Mouse (Mus musculus) testis, postnatal 14 days (tissue): ENCODE measurements at regions not wholly inside any gene's neighbourhood (a gene's known extent, or its start where the extent isn't known, plus 50 kb on each side); places are given as distances from the start of the nearest gene placed in this dataset.

Experiments
- DNase-seq: peaks from one replicate; pipeline ENCODE4 v3.0.0; 2021; ENCODE audit warnings: low spot score

DNA sequence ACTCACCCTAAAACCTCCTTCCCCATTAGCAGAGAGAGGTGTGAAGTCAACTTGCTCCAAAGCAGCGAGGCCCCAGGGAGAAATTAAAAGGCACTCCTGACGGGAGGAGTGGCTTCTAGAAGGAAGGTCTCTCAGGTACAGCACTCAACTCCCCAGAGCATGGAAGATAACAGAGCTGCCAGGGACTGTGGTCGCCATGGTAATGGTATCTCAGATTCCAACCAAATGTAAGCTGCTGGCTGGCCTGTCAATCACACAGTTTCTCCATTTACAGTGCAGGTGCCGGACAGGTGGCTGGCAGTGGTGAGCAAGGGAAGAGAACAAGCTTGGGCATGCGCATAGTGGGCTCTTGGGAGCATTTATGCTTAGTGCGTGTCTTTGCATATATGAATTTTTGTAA is 213.5 kb upstream of the Bcor start:
- no peak for DNase-seq

DNA sequence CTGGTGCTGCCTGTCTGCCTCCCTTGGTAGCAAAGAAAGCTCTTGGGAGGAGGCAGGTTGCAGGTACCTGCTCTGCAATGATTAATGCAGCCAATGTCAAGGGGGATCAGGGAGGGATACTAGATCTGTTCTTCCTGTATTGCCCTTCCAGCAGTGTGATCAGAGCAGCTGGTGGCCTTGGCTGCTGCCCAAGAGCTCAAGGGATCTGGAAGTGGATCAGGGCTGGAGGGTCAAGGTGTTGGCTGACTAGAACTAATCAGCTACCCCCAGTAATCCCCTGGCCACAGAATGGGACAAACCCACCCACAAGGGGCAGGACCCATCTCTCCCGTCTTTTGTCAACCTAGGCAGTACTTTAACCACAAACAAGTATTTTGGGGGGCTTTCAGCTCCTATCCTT is 211.8 kb upstream of the Atp6ap2 start:
- no peak for DNase-seq

GRCm38 (mm10) chrX:12376238-12376980 is 211.2 kb upstream of the Atp6ap2 start:
- DNase-seq, result no peak

GRCm38 (mm10) chrX:12377441-12377840 is 210.2 kb upstream of the Atp6ap2 start:
- no peak for DNase-seq

- no peak for DNase-seq
Measured at GRCm38 (mm10) chrX:12392145-12392825, 195.3 kb upstream of the Atp6ap2 start.

DNA sequence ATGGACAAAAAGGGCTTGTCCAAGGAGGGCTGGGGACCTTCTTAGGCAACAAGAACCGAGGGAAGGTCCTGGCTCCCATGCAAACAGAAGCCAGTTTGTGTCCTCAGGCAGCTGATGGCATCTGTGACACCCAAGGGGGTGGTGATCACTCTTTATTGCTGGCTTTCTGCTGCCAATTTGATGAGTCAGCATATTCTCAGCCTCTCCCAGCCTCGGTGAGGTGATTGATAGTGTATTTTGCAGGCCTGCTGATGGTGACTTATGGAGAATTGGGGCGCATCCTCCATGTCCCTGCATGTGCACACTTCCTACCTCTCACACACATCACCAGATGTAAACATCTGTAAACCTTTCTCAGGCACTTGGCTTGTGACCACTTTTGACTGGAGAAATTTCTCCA is 178.3 kb upstream of the Atp6ap2 start:
- no peak for DNase-seq

DNA sequence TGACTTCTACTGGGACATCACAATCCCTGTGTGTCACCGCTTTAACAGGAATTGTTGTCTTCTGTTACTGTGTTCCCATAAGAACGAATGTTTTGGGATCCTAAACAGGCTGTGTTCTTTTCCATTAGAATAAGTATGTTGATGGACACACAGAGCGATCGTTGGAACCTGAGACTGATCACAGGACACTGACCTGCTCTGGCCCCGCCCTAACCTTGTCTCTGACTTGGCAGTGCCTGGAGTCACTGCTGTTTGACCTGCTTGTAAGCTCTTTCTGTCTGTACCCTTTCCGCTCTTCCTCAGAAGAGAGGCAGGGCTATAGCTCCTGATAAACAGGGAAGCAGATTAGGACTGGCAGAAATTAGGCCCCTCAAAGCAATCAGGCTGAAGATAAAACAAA is 162.0 kb upstream of the Atp6ap2 start:
- DNase-seq, result no peak

DNA sequence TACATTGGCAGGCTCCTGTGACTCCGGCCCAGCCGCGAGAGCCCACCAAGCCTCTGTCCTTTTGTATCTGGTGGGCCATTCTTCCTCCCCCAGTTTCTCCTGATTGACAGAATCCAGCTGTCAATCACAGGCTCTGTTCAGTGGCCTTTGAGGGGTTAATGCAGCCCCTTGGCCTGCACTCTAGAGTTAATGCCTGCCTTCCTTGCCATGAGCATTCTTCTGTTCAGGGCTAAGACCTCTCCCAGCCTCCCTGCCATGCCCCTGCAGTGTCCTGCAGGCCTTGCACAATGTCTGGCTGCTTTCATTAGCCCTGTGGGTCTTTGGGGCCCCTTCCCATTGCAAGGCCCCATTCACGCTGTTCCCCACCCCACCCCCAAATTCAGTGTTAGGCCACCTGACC is 160.9 kb upstream of the Atp6ap2 start:
- DNase-seq, result no peak

GRCm38 (mm10) chrX:12432289-12432688 is 155.3 kb upstream of the Atp6ap2 start:
- no peak for DNase-seq

DNA sequence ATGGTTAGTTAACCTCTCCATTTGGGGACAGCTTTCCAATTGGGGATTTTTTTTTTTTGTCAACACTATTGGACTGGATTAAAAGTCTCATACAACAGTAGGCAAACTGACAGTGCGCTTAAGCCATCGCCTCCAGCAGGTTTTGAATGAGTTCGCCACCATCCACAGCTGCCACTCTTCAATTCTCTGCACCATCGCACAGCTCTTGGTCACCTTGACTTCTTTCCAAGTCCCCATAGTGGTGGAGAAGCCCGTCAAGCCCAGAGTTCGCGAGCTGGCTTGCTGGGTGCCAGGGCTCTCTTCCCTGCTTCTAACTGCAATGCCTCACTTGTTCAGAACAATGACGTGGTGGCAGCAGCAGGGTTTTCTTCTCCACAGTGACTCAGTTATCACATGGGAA is 151.9 kb upstream of the Atp6ap2 start:
- no peak for DNase-seq

DNA sequence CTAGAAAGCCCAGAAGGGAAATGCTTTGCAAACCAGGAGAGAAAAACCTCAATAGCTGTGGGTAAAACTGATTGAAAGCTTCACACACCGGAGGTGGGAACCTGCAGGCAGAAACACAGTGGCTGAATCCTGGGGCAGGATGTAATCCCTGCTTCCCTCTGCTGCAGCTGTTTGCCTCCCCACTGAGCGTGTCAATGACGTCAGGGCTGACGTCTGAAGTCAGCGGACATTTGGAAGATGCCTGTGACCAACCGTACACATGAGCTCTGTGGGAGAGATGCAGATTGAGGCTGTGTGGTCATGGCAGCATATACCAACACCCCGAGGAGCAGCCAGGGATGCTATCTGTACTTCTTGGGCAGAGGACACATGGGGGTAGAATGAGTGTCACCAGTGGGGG is 151.5 kb upstream of the Atp6ap2 start:
- DNase-seq, result no peak

DNA sequence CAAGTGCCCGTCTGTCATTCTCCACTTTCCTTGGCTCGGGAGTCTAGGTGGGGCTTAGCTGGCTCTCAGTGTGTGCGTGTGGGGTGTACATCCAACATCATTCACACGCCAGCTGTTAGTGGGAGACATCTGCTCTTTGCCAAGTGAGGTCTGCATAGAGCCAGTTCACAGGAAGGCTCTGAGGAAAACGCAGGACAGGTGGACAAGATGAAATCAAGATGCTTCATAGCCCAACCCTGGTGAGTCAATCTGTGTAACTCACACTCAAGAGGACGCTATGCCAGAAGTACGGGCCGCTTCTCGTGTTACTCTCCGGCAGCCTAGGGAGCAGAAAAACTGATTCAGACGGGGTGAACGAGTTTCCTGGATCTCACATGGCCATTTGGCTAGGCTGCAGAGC is 148.2 kb upstream of the Atp6ap2 start:
- no peak for DNase-seq

GRCm38 (mm10) chrX:12443794-12444193 is 143.8 kb upstream of the Atp6ap2 start:
- no peak for DNase-seq

DNA sequence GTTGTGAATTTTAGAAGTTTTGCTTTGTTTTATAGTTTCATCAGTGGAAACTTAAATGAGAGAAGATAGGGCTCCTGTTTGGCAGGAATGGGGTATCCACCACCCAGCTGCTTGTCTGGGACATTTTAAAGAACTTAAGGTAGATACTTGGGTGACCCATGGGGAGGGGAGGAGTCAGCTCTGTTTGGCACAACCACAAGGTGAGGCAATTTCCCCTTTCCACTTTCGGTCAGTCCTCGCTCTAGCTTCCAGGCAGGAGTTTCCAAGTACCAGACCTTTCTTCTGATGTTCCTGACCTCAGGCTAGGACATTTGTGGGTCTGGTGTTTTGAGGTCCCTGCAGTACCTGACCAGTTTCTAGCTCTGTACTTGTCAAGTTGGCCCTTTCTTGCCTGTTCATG is 142.5 kb upstream of the Atp6ap2 start:
- DNase-seq, result no peak

DNA sequence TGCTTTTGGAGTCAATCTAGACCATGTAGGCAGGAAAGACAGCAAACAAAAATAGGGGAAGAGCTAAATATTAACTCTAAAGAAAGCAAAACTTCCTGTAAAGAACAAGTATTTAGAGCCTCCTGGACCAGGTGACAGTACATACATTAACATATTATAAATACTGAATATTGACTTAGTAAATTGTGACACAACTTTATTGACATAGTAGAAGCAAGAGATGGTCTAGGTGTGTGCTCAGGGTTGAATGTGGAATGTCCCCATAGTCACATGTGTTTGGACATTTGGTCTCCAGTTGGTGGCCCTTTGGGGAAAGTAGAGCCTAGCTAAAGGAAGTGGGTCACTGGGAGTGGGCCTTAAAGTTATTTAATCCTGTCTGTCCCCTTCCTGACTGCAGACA is 139.6 kb upstream of the Atp6ap2 start:
- DNase-seq, result no peak

DNA sequence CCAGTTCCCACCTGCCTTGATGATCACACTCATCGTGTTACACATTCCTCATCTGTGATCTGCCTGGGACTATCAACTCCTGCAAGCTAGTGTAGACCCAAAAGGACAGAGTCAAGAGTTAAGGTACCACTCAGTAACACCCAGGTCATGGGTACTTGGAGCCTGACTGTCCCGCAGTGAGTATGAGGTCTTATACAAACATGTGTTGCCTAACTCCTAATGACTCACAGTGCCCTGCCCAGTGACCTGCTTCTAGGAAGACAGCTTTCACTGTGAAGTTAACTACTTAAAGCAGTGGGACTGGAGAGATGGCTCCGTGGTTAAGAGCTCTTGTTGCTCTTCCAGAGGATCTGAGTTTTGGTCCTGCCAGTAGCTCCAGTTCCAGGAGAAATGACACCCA is 137.9 kb upstream of the Atp6ap2 start:
- DNase-seq, result no peak

- DNase-seq, result no peak
Measured at GRCm38 (mm10) chrX:12452979-12453769, 134.4 kb upstream of the Atp6ap2 start.

DNA sequence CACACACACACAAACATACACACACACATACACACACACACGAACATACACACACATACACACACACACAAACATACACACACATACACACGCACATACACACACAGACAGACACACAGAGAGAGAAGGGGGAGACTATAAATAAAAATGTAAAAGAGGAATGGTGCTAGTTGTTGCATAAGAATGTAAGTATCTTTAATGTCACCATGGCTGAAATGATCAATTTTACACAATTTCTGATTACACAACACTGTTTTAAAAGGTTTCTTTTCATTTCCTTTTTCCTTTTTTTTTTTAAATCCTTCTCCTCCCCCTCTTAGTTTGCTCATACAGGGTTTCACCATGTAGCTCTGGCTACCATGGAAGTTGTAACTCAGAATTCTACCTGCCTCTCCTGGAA is 125.9 kb upstream of the Atp6ap2 start:
- no peak for DNase-seq

- DNase-seq, result no peak
Measured at GRCm38 (mm10) chrX:12462936-12463647, 124.5 kb upstream of the Atp6ap2 start.

GRCm38 (mm10) chrX:12466312-12466711 is 121.3 kb upstream of the Atp6ap2 start:
- no peak for DNase-seq

GRCm38 (mm10) chrX:12466897-12467296 is 120.7 kb upstream of the Atp6ap2 start:
- no peak for DNase-seq

GRCm38 (mm10) chrX:12467528-12468179 is 119.9 kb upstream of the Atp6ap2 start:
- no peak for DNase-seq
